Mouse (Mus musculus): ENCODE data around the gene Rfx5. TPM values are rescaled to one million over a fixed set of nuclear protein-coding genes. Genes with fewer than 3 reads are reported as not detected.

The Rfx5 gene
- polyA plus RNA-seq, 1 experiment from 2014 or later: 7.5 TPM

- WGBS: 84% methylated on average over 5 of the region's 5 CpGs
- no peak overlapping the region for H3K9ac ChIP-seq (ENCODE audit: low read depth, low read length)
- peak overlapping the region; percentile 54 for H3K4me2 ChIP-seq (ENCODE audit: low read length)
- H3K9me3 ChIP-seq (replicated peaks; ENCODE audit: control insufficient read depth, low read length, poor library complexity, severe bottlenecking): no peaks in the 10 kb centered on the region
- ATAC-seq: no peak
- no peak overlapping the region for H3K27ac ChIP-seq (ENCODE audit: low read length)
- H3K27me3 ChIP-seq (ENCODE audit: control insufficient read depth, insufficient read depth, low read depth, low read length): no peaks in the 10 kb centered on the region
- H3K36me3 ChIP-seq (ENCODE audit: control insufficient read depth, insufficient read depth, low read length): no peaks in the 10 kb centered on the region
- H3K4me3 ChIP-seq (ENCODE audit: low read depth, low read length): no peak overlapping the region
- H3K4me1 ChIP-seq (ENCODE audit: control insufficient read depth, insufficient read depth, low read length): peaks cover 14% of the 10 kb centered on the region
Measured at GRCm38 (mm10) chr3:94973620-94974019, 19.7 kb downstream of the Rfx5 start.

- Histone ChIP-seq H3K27me3 (ENCODE audit: control insufficient read depth, insufficient read depth, low read depth, low read length) (no peaks in the 10 kb centered on the region), H3K4me1 (ENCODE audit: control insufficient read depth, insufficient read depth, low read length) (peaks cover 14% of the 10 kb centered on the region), H3K27ac (ENCODE audit: low read length) (0 out of 2 replicates have a peak overlapping the region, but pooled peaks have one; percentile 48), H3K4me2 (ENCODE audit: low read length) (peak overlapping the region; percentile 54), H3K36me3 (ENCODE audit: control insufficient read depth, insufficient read depth, low read length) (no peaks in the 10 kb centered on the region), H3K4me3 (ENCODE audit: low read depth, low read length) (peak overlapping the region; percentile 75), H3K9me3 (replicated peaks; ENCODE audit: control insufficient read depth, low read length, poor library complexity, severe bottlenecking) (no peaks in the 10 kb centered on the region), H3K9ac (ENCODE audit: low read depth, low read length) (peak overlapping the region; percentile 61)
- ATAC-seq: peak; percentile 44
- whole genome bisulfite sequencing: 14% methylated on average over 9 of the region's 9 CpGs
Measured at GRCm38 (mm10) chr3:94974026-94974527, 20.2 kb downstream of the Rfx5 start.

- H3K27me3 ChIP-seq (ENCODE audit: control insufficient read depth, insufficient read depth, low read depth, low read length): no peaks in the 10 kb centered on the region
- peak; percentile 95 for ATAC-seq
- H3K4me3 ChIP-seq (ENCODE audit: low read depth, low read length): peak within 1 kb of the TSS; percentile 75
- peak within 1 kb of the TSS; percentile 91 for H3K27ac ChIP-seq (ENCODE audit: low read length)
- WGBS: under 1% methylated on average over 52 of the region's 57 CpGs
- peak within 1 kb of the TSS; percentile 89 for H3K9ac ChIP-seq (ENCODE audit: low read depth, low read length)
- peaks cover 14% of the 10 kb centered on the region for H3K4me1 ChIP-seq (ENCODE audit: control insufficient read depth, insufficient read depth, low read length)
- no peaks in the 10 kb centered on the region for H3K9me3 ChIP-seq (replicated peaks; ENCODE audit: control insufficient read depth, low read length, poor library complexity, severe bottlenecking)
- H3K4me2 ChIP-seq (ENCODE audit: low read length): peak within 1 kb of the TSS; percentile 54
- H3K36me3 ChIP-seq (ENCODE audit: control insufficient read depth, insufficient read depth, low read length): no peaks in the 10 kb centered on the region
Measured at GRCm38 (mm10) chr3:94974528-94975422, 20.9 kb downstream of the Rfx5 start, which contains the start of gene Pi4kb. Gene Pi4kb (plus strand): TSS chr3:94974731.

- WGBS: 92% methylated on average over 11 of the region's 11 CpGs
- no peak for ATAC-seq
Measured at GRCm38 (mm10) chr3:94984312-94984711, 30.4 kb downstream of the Rfx5 start.

GRCm38 (mm10) chr3:94985513-94985912, 31.6 kb downstream of the Rfx5 start:
- Histone ChIP-seq H3K4me2 (ENCODE audit: low read length) (no peak overlapping the region), H3K27me3 (ENCODE audit: control insufficient read depth, insufficient read depth, low read depth, low read length) (no peaks in the 10 kb centered on the region), H3K4me1 (ENCODE audit: control insufficient read depth, insufficient read depth, low read length) (no peaks in the 10 kb centered on the region), H3K9ac (ENCODE audit: low read depth, low read length) (no peak overlapping the region), H3K4me3 (ENCODE audit: low read depth, low read length) (no peak overlapping the region), H3K36me3 (ENCODE audit: control insufficient read depth, insufficient read depth, low read length) (peaks cover 6% of the 10 kb centered on the region), H3K9me3 (replicated peaks; ENCODE audit: control insufficient read depth, low read length, poor library complexity, severe bottlenecking) (no peaks in the 10 kb centered on the region), H3K27ac (ENCODE audit: low read length) (no peak overlapping the region)
- ATAC-seq: no peak
- WGBS: 98% methylated on average over 2 of the region's 2 CpGs

More at GRCm38 (mm10) chr3:94984312-94984711, 30.4 kb downstream of the Rfx5 start:
- Histone ChIP-seq H3K9me3 (replicated peaks; ENCODE audit: control insufficient read depth, low read length, poor library complexity, severe bottlenecking) (no peaks in the 10 kb centered on the region), H3K27ac (ENCODE audit: low read length) (no peak overlapping the region), H3K4me3 (ENCODE audit: low read depth, low read length) (no peak overlapping the region), H3K36me3 (ENCODE audit: control insufficient read depth, insufficient read depth, low read length) (peaks cover 4% of the 10 kb centered on the region; the same call in 1 of the 2 replicates), H3K4me2 (ENCODE audit: low read length) (no peak overlapping the region), H3K4me1 (ENCODE audit: control insufficient read depth, insufficient read depth, low read length) (no peaks in the 10 kb centered on the region), H3K27me3 (ENCODE audit: control insufficient read depth, insufficient read depth, low read depth, low read length) (no peaks in the 10 kb centered on the region), H3K9ac (ENCODE audit: low read depth, low read length) (no peak overlapping the region)

- Histone ChIP-seq H3K36me3 (ENCODE audit: control insufficient read depth, insufficient read depth, low read length) (peaks cover 7% of the 10 kb centered on the region), H3K27ac (ENCODE audit: low read length) (no peak overlapping the region), H3K9ac (ENCODE audit: low read depth, low read length) (no peak overlapping the region), H3K4me2 (ENCODE audit: low read length) (no peak overlapping the region), H3K27me3 (ENCODE audit: control insufficient read depth, insufficient read depth, low read depth, low read length) (no peaks in the 10 kb centered on the region), H3K9me3 (replicated peaks; ENCODE audit: control insufficient read depth, low read length, poor library complexity, severe bottlenecking) (no peaks in the 10 kb centered on the region), H3K4me3 (ENCODE audit: low read depth, low read length) (no peak overlapping the region), H3K4me1 (ENCODE audit: control insufficient read depth, insufficient read depth, low read length) (no peaks in the 10 kb centered on the region)
- ATAC-seq: no peak
Measured at GRCm38 (mm10) chr3:94987578-94987977, 33.7 kb downstream of the Rfx5 start.

- Histone ChIP-seq H3K9me3 (replicated peaks; ENCODE audit: control insufficient read depth, low read length, poor library complexity, severe bottlenecking) (no peaks in the 10 kb centered on the region), H3K27ac (ENCODE audit: low read length) (no peak overlapping the region), H3K4me1 (ENCODE audit: control insufficient read depth, insufficient read depth, low read length) (no peaks in the 10 kb centered on the region), H3K27me3 (ENCODE audit: control insufficient read depth, insufficient read depth, low read depth, low read length) (no peaks in the 10 kb centered on the region), H3K36me3 (ENCODE audit: control insufficient read depth, insufficient read depth, low read length) (peaks cover 13% of the 10 kb centered on the region), H3K9ac (ENCODE audit: low read depth, low read length) (no peak overlapping the region), H3K4me3 (ENCODE audit: low read depth, low read length) (no peak overlapping the region), H3K4me2 (ENCODE audit: low read length) (no peak overlapping the region)
- WGBS: 55% methylated on average over 9 of the region's 9 CpGs
- no peak for ATAC-seq
Measured at GRCm38 (mm10) chr3:94989159-94989761, 35.4 kb downstream of the Rfx5 start.

- no peak for ATAC-seq
- H3K4me3 ChIP-seq (ENCODE audit: low read depth, low read length): no peak overlapping the region
- H3K27me3 ChIP-seq (ENCODE audit: control insufficient read depth, insufficient read depth, low read depth, low read length): no peaks in the 10 kb centered on the region
- H3K36me3 ChIP-seq (ENCODE audit: control insufficient read depth, insufficient read depth, low read length): peaks cover 23% of the 10 kb centered on the region
- H3K27ac ChIP-seq (ENCODE audit: low read length): no peak overlapping the region; the same call in 1 of the 2 replicates
- no peak overlapping the region for H3K9ac ChIP-seq (ENCODE audit: low read depth, low read length)
- no peak overlapping the region for H3K4me2 ChIP-seq (ENCODE audit: low read length)
- no peaks in the 10 kb centered on the region for H3K4me1 ChIP-seq (ENCODE audit: control insufficient read depth, insufficient read depth, low read length)
- no peaks in the 10 kb centered on the region for H3K9me3 ChIP-seq (replicated peaks; ENCODE audit: control insufficient read depth, low read length, poor library complexity, severe bottlenecking)
- WGBS: 32% methylated on average over 2 of the region's 2 CpGs
Measured at GRCm38 (mm10) chr3:94996946-94997345, 43.1 kb downstream of the Rfx5 start.

- peaks cover 30% of the 10 kb centered on the region for H3K36me3 ChIP-seq (ENCODE audit: control insufficient read depth, insufficient read depth, low read length)
Measured at GRCm38 (mm10) chr3:95002569-95002968, 48.7 kb downstream of the Rfx5 start.

More at GRCm38 (mm10) chr3:95002569-95002968, 48.7 kb downstream of the Rfx5 start:
- 51% methylated on average over 4 of the region's 4 CpGs for WGBS
- Histone ChIP-seq H3K9me3 (replicated peaks; ENCODE audit: control insufficient read depth, low read length, poor library complexity, severe bottlenecking) (no peaks in the 10 kb centered on the region), H3K4me3 (ENCODE audit: low read depth, low read length) (no peak overlapping the region), H3K27me3 (ENCODE audit: control insufficient read depth, insufficient read depth, low read depth, low read length) (no peaks in the 10 kb centered on the region), H3K4me1 (ENCODE audit: control insufficient read depth, insufficient read depth, low read length) (no peaks in the 10 kb centered on the region), H3K27ac (ENCODE audit: low read length) (no peak overlapping the region), H3K4me2 (ENCODE audit: low read length) (no peak overlapping the region), H3K9ac (ENCODE audit: low read depth, low read length) (no peak overlapping the region)
- ATAC-seq: 0 out of 2 replicates have a peak, but pooled peaks have one; percentile 47

Measured in midbrain, embryonic 16.5 days (tissue).